Comparison of ENCODE assay signal across 15 mouse cellular contexts in genomic region chr13:41549283-41549682, GRCm38 (mm10).
"Had no signal": no experiment of that assay in that cellular context is flagged by ENCODE, and none has a peak within 500 bp of the region (broad histone marks: within the 10 kb centered on the region; RNA-seq: fewer than 3 reads in every experiment).

No protein-coding gene starts in this region.

- ATAC-seq: liver, embryonic 12.5 days; midbrain, embryonic 13.5 days had no signal

- H3K36me3 ChIP-seq: limb, embryonic 10.5 days; limb, embryonic 13.5 days; liver, embryonic 12.5 days; liver, embryonic 15.5 days; midbrain, embryonic 13.5 days had no signal

- H3K27me3 ChIP-seq: liver, embryonic 12.5 days; liver, embryonic 15.5 days had no signal

- H3K4me3 ChIP-seq: layer of hippocampus, adult 2 months; limb, embryonic 10.5 days; limb, embryonic 13.5 days; liver, embryonic 12.5 days; liver, embryonic 15.5 days; midbrain, embryonic 13.5 days had no signal

- H3K9me3 ChIP-seq: limb, embryonic 10.5 days; limb, embryonic 13.5 days; liver, embryonic 12.5 days; liver, embryonic 15.5 days; midbrain, embryonic 13.5 days had no signal

- H3K4me2 ChIP-seq: limb, embryonic 13.5 days; liver, embryonic 12.5 days; liver, embryonic 15.5 days; midbrain, embryonic 13.5 days had no signal

- H3K9ac ChIP-seq: limb, embryonic 13.5 days; liver, embryonic 12.5 days; liver, embryonic 15.5 days; midbrain, embryonic 13.5 days had no signal

- H3K4me1 ChIP-seq: limb, embryonic 10.5 days; limb, embryonic 13.5 days; liver, embryonic 12.5 days; midbrain, embryonic 13.5 days had no signal

- H3K27ac ChIP-seq: layer of hippocampus, adult 2 months; limb, embryonic 10.5 days; limb, embryonic 13.5 days; liver, embryonic 12.5 days; liver, embryonic 15.5 days; macrophage; midbrain, embryonic 13.5 days had no signal

- DNase-seq: kidney, adult 18-20 months; kidney, adult 9 months; kidney, postnatal 25 days; layer of hippocampus, adult 9-11 months; liver; thymus, adult 2 months; thymus, postnatal 14 days; thymus, postnatal 4 days had no signal
